Mouse (Mus musculus) liver, embryonic 15.5 days (tissue): ENCODE results near the gene Pkp1. TPM values are rescaled to one million over a fixed set of nuclear protein-coding genes. Genes with fewer than 3 reads are reported as not detected.

ENCODE experiments used
- ATAC-seq: fragments of 200-750 bp; cut with Nextera tagmentation; 2 replicates; pipeline ENCODE4 v1.8.0; 2017; ENCODE audit warnings: moderate number of reproducible peaks, mild to moderate bottlenecking, moderate library complexity; ENCODE audit not compliant: insufficient read depth
- H3K27ac ChIP-seq: fragments of 300-500 bp; sonication (generic); replicated peaks from 2 replicates; pipeline ENCODE4 v1.5.1; 2015; ENCODE audit warnings: mild to moderate bottlenecking, inconsistent platforms
- H3K27me3 ChIP-seq: fragments of 300-500 bp; sonication (generic); 2 replicates; pipeline ENCODE4 v1.6.1; 2015; ENCODE audit warnings: mild to moderate bottlenecking, inconsistent platforms
- H3K36me3 ChIP-seq: fragments of 300-500 bp; sonication (generic); replicated peaks from 2 replicates; pipeline ENCODE4 v1.6.1; 2015; ENCODE audit warnings: moderate library complexity, mild to moderate bottlenecking, inconsistent platforms
- H3K4me1 ChIP-seq: fragments of 300-500 bp; sonication (generic); replicated peaks from 2 replicates; pipeline ENCODE4 v1.6.1; 2015; ENCODE audit warnings: inconsistent platforms
- H3K4me2 ChIP-seq: fragments of 300-500 bp; sonication (generic); 2 replicates; pipeline ENCODE4 v1.6.1; 2015; ENCODE audit warnings: moderate library complexity, mild to moderate bottlenecking, inconsistent platforms
- H3K4me3 ChIP-seq: fragments of 300-500 bp; sonication (generic); replicated peaks from 2 replicates; pipeline ENCODE4 v1.5.1; 2015; ENCODE audit warnings: mild to moderate bottlenecking, inconsistent platforms
- H3K9ac ChIP-seq: fragments of 300-500 bp; sonication (generic); 2 replicates; pipeline ENCODE4 v1.6.1; 2015; ENCODE audit warnings: moderate library complexity, mild to moderate bottlenecking, inconsistent platforms
- H3K9me3 ChIP-seq: fragments of 300-500 bp; sonication (generic); replicated peaks from 2 replicates; pipeline ENCODE4 v1.6.1; 2016; ENCODE audit warnings: inconsistent platforms
- WGBS: fragments of 180-500 bp; shearing (Covaris S2); methylation state at CpG from one replicate; pipeline ENCODE4 v1.1.7; 2015; ENCODE audit warnings: mixed read lengths; ENCODE audit not compliant: insufficient replicate concordance; 5-methylcytosine and 5-hydroxymethylcytosine counted together
- polyA plus RNA-seq: library from polyadenylated mRNA; unstranded; fragments of >200 nt; fragmentation: Nextera tagmentation; extraction: Ambion mirVana; gene quantifications from 2 replicates; pipeline ENCODE4 v1.2.1, GENCODE M21; 2015

The Pkp1 gene
- polyA plus RNA-seq, 1 experiment from 2014 or later: not detected

DNA sequence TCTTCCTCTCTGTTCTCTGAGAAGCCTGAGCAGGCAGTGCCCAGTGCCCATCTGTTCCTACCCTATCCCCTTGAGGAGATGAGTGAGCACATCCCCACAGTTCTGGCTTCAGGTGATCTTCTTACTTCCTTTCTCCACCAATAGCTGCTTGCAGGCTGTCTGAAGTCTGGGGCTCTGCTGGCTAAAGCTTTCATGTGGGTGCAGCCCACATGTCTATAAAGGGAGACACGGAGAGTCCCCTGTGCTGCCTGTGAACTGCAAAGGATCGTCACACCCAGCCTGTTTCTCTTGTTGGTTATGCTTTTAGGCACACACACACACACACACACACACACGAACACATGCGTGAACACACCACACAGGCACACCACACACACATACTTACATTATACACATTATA is 46.0 kb downstream of the Pkp1 start:
- peaks cover 20% of the 10 kb centered on the region for H3K27me3 ChIP-seq

DNA sequence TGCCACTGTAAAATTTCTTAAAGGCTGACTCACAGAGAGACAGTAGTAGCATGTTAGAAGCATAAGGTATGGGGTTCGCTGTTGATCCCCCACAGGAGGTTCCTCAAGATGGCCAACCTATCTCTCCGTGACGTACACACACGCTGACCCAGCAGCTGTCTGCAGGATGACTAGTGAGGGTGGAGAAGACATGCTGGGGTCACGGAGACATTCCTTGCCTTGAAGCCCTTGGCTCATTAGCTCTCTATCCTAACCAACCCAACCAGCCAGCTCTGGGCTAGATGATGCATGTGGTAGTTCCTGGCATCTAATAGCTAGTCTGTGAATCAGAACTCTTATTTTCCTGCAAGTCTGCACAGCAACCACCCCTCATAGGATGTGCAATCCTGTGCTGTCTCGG is 50.4 kb downstream of the Pkp1 start:
- no peaks in the 10 kb centered on the region for H3K36me3 ChIP-seq
- no peak overlapping the region for H3K4me3 ChIP-seq
- H3K27me3 ChIP-seq: peaks cover 37% of the 10 kb centered on the region
- H3K9ac ChIP-seq: no peak overlapping the region
- WGBS: 65% methylated on average over 6 of the region's 6 CpGs
- ATAC-seq: no peak
- no peak overlapping the region for H3K27ac ChIP-seq
- H3K9me3 ChIP-seq: no peaks in the 10 kb centered on the region
- H3K4me2 ChIP-seq: no peak overlapping the region
- 0 out of 2 replicates have a peak, but pooled peaks cover 3% of the 10 kb centered on the region for H3K4me1 ChIP-seq

More for the DNA sequence above, 46.0 kb downstream of the Pkp1 start:
- H3K4me1 ChIP-seq: no peaks in the 10 kb centered on the region
- no peak for ATAC-seq
- H3K9me3 ChIP-seq: no peaks in the 10 kb centered on the region
- no peak overlapping the region for H3K9ac ChIP-seq
- H3K27ac ChIP-seq: no peak overlapping the region
- H3K4me3 ChIP-seq: no peak overlapping the region
- 56% methylated on average over 4 of the region's 4 CpGs for WGBS
- no peaks in the 10 kb centered on the region for H3K36me3 ChIP-seq
- no peak overlapping the region for H3K4me2 ChIP-seq

DNA sequence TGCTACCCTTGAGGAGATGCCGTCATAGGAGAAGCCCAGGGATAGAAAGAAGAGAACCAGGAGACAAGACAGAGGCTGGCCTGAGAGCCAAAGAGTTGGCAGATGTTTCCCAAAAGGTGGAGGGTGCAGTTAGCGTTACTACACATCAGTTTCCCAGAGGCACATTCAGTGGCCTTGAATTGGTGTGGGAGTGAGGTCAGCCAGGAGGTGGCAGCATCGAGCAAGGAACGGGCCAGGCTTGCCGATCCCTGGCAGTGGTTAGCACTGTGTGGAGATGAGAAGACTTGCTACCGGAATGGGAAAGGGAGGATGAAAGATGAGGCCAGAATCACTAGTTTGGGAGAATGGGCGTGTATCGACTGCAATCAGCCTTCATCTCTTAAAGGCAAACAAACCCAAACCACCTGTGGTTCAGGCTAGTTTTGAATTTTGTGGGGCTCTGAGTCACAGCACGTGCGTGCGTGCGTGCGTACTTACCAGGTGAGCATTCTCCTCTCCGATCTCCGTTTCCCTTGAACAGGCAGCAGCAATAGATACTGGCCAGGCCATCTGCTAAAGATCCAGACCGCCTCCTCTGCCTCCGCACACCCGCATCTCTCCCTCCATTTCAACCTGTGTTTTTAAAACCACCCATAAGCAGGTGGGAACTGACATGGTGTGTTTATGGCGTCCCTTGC is 53.4 kb downstream of the Pkp1 start:
- Histone ChIP-seq H3K27ac (no peak overlapping the region), H3K36me3 (no peaks in the 10 kb centered on the region), H3K4me1 (0 out of 2 replicates have a peak, but pooled peaks cover 3% of the 10 kb centered on the region), H3K9ac (no peak overlapping the region), H3K9me3 (no peaks in the 10 kb centered on the region), H3K4me3 (no peak overlapping the region), H3K27me3 (peaks cover 47% of the 10 kb centered on the region), H3K4me2 (no peak overlapping the region)
- WGBS: 47% methylated on average over 19 of the region's 19 CpGs
- ATAC-seq: no peak

DNA sequence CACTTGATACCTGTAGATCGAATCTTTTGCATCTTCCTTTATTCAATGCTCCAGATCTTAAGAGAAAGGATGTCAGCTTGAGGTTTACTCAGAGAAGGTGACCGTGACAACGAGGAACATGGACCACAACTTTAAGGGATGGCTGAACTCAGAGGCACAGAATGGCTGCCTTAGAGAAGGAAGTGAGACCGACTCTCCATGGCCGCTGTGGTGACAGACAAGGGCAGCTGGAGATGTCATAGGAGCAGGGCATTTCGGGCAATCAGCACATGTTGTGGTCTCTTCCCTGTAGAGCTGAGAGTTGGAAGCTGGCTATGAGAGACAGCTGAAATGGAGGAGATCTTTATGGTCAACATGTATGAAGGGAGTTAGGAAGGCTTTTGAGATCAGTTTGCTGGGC is 54.2 kb downstream of the Pkp1 start:
- Histone ChIP-seq H3K9ac (no peak overlapping the region), H3K9me3 (no peaks in the 10 kb centered on the region), H3K36me3 (no peaks in the 10 kb centered on the region), H3K4me3 (no peak overlapping the region), H3K27ac (no peak overlapping the region), H3K27me3 (peaks cover 51% of the 10 kb centered on the region), H3K4me2 (no peak overlapping the region), H3K4me1 (0 out of 2 replicates have a peak, but pooled peaks cover 3% of the 10 kb centered on the region)
- 50% methylated on average over 6 of the region's 6 CpGs for WGBS
- no peak for ATAC-seq

DNA sequence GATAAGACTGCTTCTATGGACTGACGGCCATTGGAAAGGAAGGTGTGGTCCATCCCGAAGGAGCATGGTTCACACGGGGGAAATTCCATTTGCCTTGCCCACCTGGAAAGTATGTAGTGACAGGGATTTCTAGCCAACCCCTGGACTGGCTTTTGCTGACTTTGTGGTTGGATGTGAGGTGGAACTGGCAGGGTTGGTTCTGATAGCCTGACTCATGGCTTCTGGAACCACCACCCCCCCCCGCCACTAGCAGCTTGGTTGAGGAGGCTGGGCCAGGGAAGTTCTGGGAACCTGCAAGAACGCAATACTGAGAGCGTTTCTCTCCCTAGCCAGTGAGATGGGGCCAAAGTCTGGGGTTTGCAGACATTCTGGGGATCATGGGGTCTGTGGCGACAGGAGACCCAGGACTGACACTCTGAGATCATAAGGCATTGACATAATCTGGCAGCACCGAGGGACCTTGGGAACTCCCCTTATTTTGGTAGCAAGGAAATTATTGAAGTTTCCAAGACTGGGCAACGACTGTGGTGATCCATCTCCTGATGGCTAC is 55.1 kb downstream of the Pkp1 start:
- H3K4me1 ChIP-seq: 0 out of 2 replicates have a peak, but pooled peaks cover 3% of the 10 kb centered on the region
- no peak overlapping the region for H3K4me2 ChIP-seq
- peaks cover 51% of the 10 kb centered on the region for H3K27me3 ChIP-seq
- no peaks in the 10 kb centered on the region for H3K9me3 ChIP-seq
- no peak overlapping the region for H3K9ac ChIP-seq
- no peak overlapping the region for H3K4me3 ChIP-seq
- 59% methylated on average over 9 of the region's 9 CpGs for whole genome bisulfite sequencing
- no peak overlapping the region for H3K27ac ChIP-seq
- no peak for ATAC-seq
- no peaks in the 10 kb centered on the region for H3K36me3 ChIP-seq

DNA sequence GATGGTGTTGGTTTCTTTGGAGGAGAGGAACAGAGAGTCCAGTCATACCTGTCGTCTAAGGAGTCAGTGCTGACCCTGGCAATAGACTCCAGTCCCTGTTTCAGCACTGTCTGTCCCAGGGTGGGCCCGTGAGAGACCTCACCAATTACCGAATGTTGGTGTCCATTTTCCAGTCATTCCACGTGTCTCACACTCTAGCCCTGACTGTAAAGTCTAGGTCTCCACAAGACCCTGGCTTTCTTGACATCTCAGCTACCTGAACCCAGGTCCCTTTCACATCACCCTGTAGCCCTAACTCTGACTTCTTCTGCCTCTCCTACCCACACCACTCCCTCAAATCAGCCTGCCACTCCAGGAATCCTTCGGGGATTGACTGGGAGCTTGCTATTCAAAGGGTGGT is 56.4 kb downstream of the Pkp1 start:
- no peak overlapping the region for H3K4me2 ChIP-seq
- 49% methylated on average over 5 of the region's 5 CpGs for WGBS
- H3K9me3 ChIP-seq: no peaks in the 10 kb centered on the region
- ATAC-seq: no peak
- H3K9ac ChIP-seq: no peak overlapping the region
- H3K27ac ChIP-seq: no peak overlapping the region
- H3K36me3 ChIP-seq: no peaks in the 10 kb centered on the region
- no peak overlapping the region for H3K4me3 ChIP-seq
- peaks cover 5% of the 10 kb centered on the region for H3K4me1 ChIP-seq
- peaks cover 44% of the 10 kb centered on the region for H3K27me3 ChIP-seq

DNA sequence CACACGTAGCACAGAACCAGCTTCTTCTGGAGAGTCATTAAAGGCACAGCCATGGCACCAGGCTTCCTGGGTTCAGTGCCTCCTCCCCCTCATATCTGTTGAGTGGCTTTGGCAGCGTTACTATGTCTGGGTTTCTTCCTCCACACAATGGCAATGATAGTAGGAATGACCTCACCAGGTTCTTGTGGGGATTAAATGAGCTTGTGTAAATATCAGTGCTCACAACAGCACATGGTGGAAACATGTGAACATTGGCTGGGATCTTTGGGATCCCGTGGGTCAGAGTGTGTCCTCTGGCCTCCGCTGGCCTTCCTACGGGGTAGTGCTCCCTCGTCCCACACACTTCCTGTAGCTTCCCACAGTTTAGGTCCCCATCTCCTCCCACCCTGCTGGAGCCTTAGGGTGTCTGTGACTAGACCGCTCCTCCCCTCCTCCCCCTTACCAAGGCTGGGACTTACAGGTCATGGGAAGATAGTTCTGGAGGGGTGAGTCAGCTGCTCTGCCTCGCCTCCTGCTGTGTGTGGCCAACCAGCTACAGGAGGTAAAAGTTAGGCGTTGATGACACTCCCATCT is 56.9 kb downstream of the Pkp1 start:
- H3K4me2 ChIP-seq: no peak overlapping the region
- peaks cover 10% of the 10 kb centered on the region for H3K4me1 ChIP-seq
- H3K27ac ChIP-seq: no peak overlapping the region
- 45% methylated on average over 9 of the region's 9 CpGs for WGBS
- H3K9ac ChIP-seq: no peak overlapping the region
- no peaks in the 10 kb centered on the region for H3K9me3 ChIP-seq
- H3K4me3 ChIP-seq: no peak overlapping the region
- peaks cover 44% of the 10 kb centered on the region for H3K27me3 ChIP-seq
- no peaks in the 10 kb centered on the region for H3K36me3 ChIP-seq
- no peak for ATAC-seq

DNA sequence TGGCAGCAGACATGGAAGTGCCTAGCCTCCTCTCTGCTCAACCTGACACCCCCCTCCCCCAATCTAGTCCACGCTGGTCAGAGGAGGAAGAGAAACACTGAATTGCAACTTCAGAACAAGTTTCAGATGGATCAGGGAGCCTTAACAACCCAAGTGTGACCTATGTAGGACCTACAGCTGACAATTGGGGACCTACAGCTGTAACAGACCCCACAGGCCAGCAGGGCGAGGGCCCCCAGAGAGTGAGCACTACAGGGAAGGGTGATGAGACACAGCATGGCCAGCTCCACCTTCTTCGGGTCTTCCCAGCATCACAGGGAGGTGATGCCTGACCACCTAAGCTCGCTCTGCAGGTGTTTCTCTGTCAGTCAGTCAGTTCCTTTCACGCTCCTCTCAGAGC is 57.9 kb downstream of the Pkp1 start:
- H3K27me3 ChIP-seq: peaks cover 35% of the 10 kb centered on the region
- H3K9me3 ChIP-seq: no peaks in the 10 kb centered on the region
- no peak overlapping the region for H3K4me2 ChIP-seq
- ATAC-seq: no peak
- no peak overlapping the region for H3K9ac ChIP-seq
- H3K27ac ChIP-seq: no peak overlapping the region
- WGBS: 51% methylated on average over 5 of the region's 5 CpGs
- H3K4me1 ChIP-seq: peaks cover 13% of the 10 kb centered on the region
- no peaks in the 10 kb centered on the region for H3K36me3 ChIP-seq
- no peak overlapping the region for H3K4me3 ChIP-seq

DNA sequence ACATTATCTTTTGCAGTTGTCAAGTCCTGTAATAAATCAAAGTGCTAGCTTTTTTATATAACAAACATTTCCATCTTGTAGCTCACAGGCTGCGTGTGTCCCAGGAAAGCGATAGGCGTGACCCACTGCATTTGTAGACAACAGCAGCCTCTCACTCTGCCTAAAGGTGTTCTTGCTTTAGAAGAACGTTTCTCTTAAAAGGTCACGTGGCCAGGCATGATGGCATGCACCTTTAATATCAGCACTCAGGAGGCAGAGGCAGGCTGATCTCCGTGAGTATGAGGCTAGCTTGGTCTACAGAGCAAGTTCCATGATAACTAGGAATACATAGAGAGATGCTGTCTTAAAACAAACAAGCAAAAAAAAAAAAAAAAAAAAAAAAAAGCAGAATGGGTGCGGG is 60.5 kb downstream of the Pkp1 start:
- Histone ChIP-seq H3K4me2 (no peak overlapping the region), H3K4me3 (no peak overlapping the region), H3K4me1 (peaks cover 15% of the 10 kb centered on the region), H3K9ac (no peak overlapping the region), H3K36me3 (no peaks in the 10 kb centered on the region), H3K9me3 (no peaks in the 10 kb centered on the region), H3K27me3 (peaks cover 21% of the 10 kb centered on the region), H3K27ac (no peak overlapping the region)
- WGBS: 69% methylated on average over 7 of the region's 7 CpGs
- no peak for ATAC-seq

DNA sequence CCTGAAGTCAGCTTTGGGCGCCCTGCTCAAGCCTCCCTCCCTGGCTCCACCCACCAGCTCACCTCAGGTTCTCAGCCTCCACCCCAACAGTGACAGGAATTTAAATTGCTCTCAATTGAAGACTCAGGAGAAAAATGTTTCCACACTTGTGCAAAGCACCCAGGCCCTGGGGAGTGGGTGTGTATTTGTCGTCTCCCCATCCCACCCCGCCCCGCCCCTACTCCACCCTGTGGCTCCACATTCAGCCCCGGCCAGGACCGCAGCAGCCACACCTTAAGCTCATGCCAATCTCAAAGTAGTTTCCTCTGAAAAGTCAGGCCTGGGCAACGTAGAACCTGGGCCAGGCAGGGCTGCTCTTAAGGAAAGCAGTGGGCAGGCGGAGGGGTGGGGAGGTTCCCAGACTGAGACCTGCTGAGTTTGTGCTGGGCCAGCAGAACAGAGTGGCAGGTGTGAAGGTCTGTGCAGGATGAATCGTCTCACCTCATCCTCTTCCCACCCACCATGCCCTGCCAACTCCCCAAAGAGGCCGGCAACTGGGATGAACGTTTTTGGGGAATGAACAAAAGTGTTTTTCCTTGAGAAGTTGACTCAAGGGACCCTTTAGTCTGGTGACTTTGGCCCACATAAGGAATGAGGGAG is 61.8 kb downstream of the Pkp1 start:
- Histone ChIP-seq H3K36me3 (no peaks in the 10 kb centered on the region), H3K27me3 (peaks cover 16% of the 10 kb centered on the region), H3K4me1 (peaks cover 27% of the 10 kb centered on the region), H3K27ac (no peak overlapping the region), H3K9me3 (no peaks in the 10 kb centered on the region), H3K4me2 (no peak overlapping the region), H3K9ac (no peak overlapping the region), H3K4me3 (no peak overlapping the region)
- 44% methylated on average over 11 of the region's 11 CpGs for WGBS
- no peak for ATAC-seq

DNA sequence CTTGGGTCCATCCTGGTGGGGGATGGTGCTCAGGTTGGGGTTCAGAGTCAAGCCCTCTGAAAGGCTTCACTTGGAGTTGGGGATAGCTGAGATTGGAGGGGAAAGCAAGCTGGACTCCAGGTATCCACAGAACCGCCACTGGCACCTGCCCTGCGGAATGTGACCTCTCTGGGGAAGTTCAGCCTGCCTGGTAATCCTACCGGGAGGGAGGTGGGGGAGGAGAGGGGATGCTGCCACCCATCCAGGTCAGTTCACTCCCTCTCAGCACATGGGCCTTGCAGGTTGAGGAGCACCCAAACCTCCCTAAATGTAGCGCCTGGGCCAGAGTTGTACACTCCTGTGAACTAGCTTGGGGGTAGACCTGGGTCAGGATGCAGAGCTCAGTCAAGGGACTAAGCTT is 62.9 kb downstream of the Pkp1 start:
- no peak overlapping the region for H3K27ac ChIP-seq
- no peaks in the 10 kb centered on the region for H3K9me3 ChIP-seq
- peaks cover 28% of the 10 kb centered on the region for H3K4me1 ChIP-seq
- H3K9ac ChIP-seq: no peak overlapping the region
- ATAC-seq: no peak
- no peak overlapping the region for H3K4me2 ChIP-seq
- no peak overlapping the region for H3K4me3 ChIP-seq
- peaks cover 8% of the 10 kb centered on the region; the same call in 1 of the 2 replicates for H3K27me3 ChIP-seq
- 65% methylated on average over 4 of the region's 4 CpGs for WGBS
- no peaks in the 10 kb centered on the region for H3K36me3 ChIP-seq
